Mouse (Mus musculus) kidney, adult 2 months (tissue): Measurements from ENCODE around the gene Ksr1. TPM values are rescaled to one million over a fixed set of nuclear protein-coding genes. Genes with fewer than 3 reads are reported as not detected.

Experiments
- DNase-seq: peaks from one replicate; pipeline ENCODE4 v3.0.0; 2021
- H3K27ac ChIP-seq: fragments of 200-500 bp; 2 replicates; pipeline ENCODE4 v1.5.1; 2012; ENCODE audit warnings: low read depth, low read length, control low read depth, inconsistent platforms; ENCODE audit not compliant: insufficient read depth
- H3K27me3 ChIP-seq: fragments of 200-500 bp; replicated peaks from 2 replicates; pipeline ENCODE4 v1.6.1; 2012; ENCODE audit warnings: mild to moderate bottlenecking, moderate library complexity, low read length, inconsistent platforms; ENCODE audit not compliant: control insufficient read depth, insufficient read depth
- H3K36me3 ChIP-seq: fragments of 200-500 bp; 2 replicates; pipeline ENCODE4 v1.6.1; 2012; ENCODE audit warnings: mild to moderate bottlenecking, moderate library complexity, low read length, inconsistent platforms; ENCODE audit not compliant: control insufficient read depth, insufficient read depth
- H3K4me1 ChIP-seq: fragments of 200-500 bp; 2 replicates; pipeline ENCODE4 v1.6.1; 2011; ENCODE audit warnings: low read length; ENCODE audit not compliant: control insufficient read depth, insufficient read depth
- H3K4me3 ChIP-seq: fragments of 200-500 bp; 2 replicates; pipeline ENCODE4 v1.5.1; 2011; ENCODE audit warnings: mild to moderate bottlenecking, low read depth, low read length, control low read depth; ENCODE audit not compliant: insufficient read depth
- CTCF ChIP-seq: fragments of 200-500 bp; conservative IDR thresholded peaks from 2 replicates; pipeline ENCODE4 v1.5.1; 2011; ENCODE audit warnings: low read depth, mild to moderate bottlenecking, control low read depth, low read length, moderate library complexity, mixed read lengths; ENCODE audit not compliant: insufficient read depth, insufficient read length
- POLR2A ChIP-seq: fragments of 200-500 bp; IDR thresholded peaks from one replicate; pipeline ENCODE4 v1.6.1; 2011; ENCODE audit warnings: low read depth, low read length, control low read depth
- WGBS: fragments of 180-500 bp; shearing (Covaris S2); methylation state at CpG from one replicate; pipeline ENCODE4 v1.1.7; 2018; 5-methylcytosine and 5-hydroxymethylcytosine counted together
- polyA plus RNA-seq: library from polyadenylated mRNA; depleted of rRNA; stranded (reverse); fragments of >200 nt; gene quantifications from 2 replicates; pipeline ENCODE4 v1.2.3, GENCODE M21; 2012

Gene Ksr1
- polyA plus RNA-seq, 1 experiment = 9.8 TPM

GRCm38 (mm10) chr11:79093986-79094695 lies 52.1 kb downstream of the Ksr1 start:
- 77% methylated on average over 10 of the region's 10 CpGs for WGBS
- Histone ChIP-seq H3K4me1 (0 out of 2 replicates have a peak, but pooled peaks cover 2% of the 10 kb centered on the region), H3K36me3 (no peaks in the 10 kb centered on the region), H3K27me3 (no peaks in the 10 kb centered on the region), H3K27ac (peak overlapping the region; percentile 47), H3K4me3 (no peak overlapping the region)
- TF ChIP-seq CTCF (no peak), POLR2A (no peak)
- DNase-seq = no peak

GRCm38 (mm10) chr11:79093386-79093906 lies 52.8 kb downstream of the Ksr1 start:
- WGBS = 74% methylated on average over 15 of the region's 15 CpGs
- Histone ChIP-seq H3K4me3 (no peak overlapping the region), H3K27me3 (no peaks in the 10 kb centered on the region), H3K27ac (no peak overlapping the region), H3K36me3 (no peaks in the 10 kb centered on the region), H3K4me1 (peaks cover 3% of the 10 kb centered on the region; the same call in 1 of the 2 replicates)
- no peak for TF ChIP-seq POLR2A
- TF ChIP-seq CTCF = no peak
- DNase-seq = no peak

DNA sequence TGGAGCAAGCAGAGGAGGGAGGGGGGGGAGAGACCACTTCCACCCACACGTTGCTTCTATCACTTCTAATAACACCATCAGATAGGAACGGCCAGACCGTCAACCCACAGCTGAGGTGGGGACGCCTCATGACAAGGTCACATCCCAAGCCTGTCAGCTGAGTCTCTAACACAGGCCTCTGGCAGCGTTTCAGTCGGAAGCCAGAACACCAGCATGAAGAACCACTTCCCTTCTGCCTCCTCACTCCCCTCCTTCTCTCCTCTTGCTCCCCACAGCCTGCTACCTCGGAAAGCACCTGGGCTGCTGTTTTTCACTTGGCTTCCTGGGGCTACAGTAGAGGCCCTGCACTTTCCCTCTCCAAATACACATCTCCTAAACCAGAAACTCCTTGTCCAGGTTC lies 53.4 kb downstream of the Ksr1 start:
- H3K4me3 ChIP-seq = no peak overlapping the region
- no peaks in the 10 kb centered on the region for H3K27me3 ChIP-seq
- H3K36me3 ChIP-seq = no peaks in the 10 kb centered on the region
- 57% methylated on average over 7 of the region's 7 CpGs for WGBS
- no peak overlapping the region for H3K27ac ChIP-seq
- no peak for DNase-seq
- H3K4me1 ChIP-seq = peaks cover 9% of the 10 kb centered on the region; the same call in 1 of the 2 replicates
- TF ChIP-seq CTCF (no peak), POLR2A (no peak)

- H3K36me3 ChIP-seq = no peaks in the 10 kb centered on the region
- no peak for TF ChIP-seq CTCF
- no peak for TF ChIP-seq POLR2A
- H3K27me3 ChIP-seq = no peaks in the 10 kb centered on the region
- H3K4me3 ChIP-seq = no peak overlapping the region
- H3K27ac ChIP-seq = no peak overlapping the region
- no peak for DNase-seq
- peaks cover 10% of the 10 kb centered on the region; the same call in 1 of the 2 replicates for H3K4me1 ChIP-seq
- WGBS = 90% methylated on average over 6 of the region's 6 CpGs
Measured at GRCm38 (mm10) chr11:79092245-79092644, 54.0 kb downstream of the Ksr1 start.

DNA sequence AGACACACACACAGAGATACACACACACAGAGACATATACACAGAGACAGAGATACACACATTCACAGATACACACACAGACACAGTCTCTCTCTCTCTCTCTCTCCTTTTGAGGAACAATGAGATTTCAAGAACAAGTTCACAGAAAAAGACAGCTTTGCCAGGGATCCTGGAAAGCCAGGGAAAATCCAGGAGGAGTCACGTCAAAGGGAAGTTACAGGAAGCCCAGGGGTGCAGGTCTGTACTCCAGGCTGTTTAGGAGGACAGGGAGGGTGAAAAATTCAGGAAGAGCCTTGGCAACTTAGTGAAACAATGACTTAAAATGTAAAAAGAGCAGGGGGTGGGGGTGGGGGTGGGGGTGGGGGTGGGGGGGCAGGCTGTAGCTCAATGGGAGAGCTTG lies 56.5 kb downstream of the Ksr1 start:
- H3K4me3 ChIP-seq = no peak overlapping the region
- WGBS = 63% methylated on average over 1 of the region's 1 CpGs
- DNase-seq = peak; percentile 36
- H3K36me3 ChIP-seq = no peaks in the 10 kb centered on the region
- no peaks in the 10 kb centered on the region for H3K27me3 ChIP-seq
- H3K27ac ChIP-seq = 0 out of 2 replicates have a peak overlapping the region, but pooled peaks have one; percentile 24
- peaks cover 10% of the 10 kb centered on the region; the same call in 1 of the 2 replicates for H3K4me1 ChIP-seq
- TF ChIP-seq POLR2A (no peak), CTCF (no peak)

- 69% methylated on average over 5 of the region's 5 CpGs for WGBS
- no peak for TF ChIP-seq CTCF
- TF ChIP-seq POLR2A = no peak
- H3K27me3 ChIP-seq = no peaks in the 10 kb centered on the region
- no peak for DNase-seq
- no peak overlapping the region for H3K4me3 ChIP-seq
- 0 out of 2 replicates have a peak overlapping the region, but pooled peaks have one; percentile 24 for H3K27ac ChIP-seq
- H3K4me1 ChIP-seq = peaks cover 10% of the 10 kb centered on the region; the same call in 1 of the 2 replicates
- no peaks in the 10 kb centered on the region for H3K36me3 ChIP-seq
Measured at GRCm38 (mm10) chr11:79089027-79089426, 57.2 kb downstream of the Ksr1 start.

DNA sequence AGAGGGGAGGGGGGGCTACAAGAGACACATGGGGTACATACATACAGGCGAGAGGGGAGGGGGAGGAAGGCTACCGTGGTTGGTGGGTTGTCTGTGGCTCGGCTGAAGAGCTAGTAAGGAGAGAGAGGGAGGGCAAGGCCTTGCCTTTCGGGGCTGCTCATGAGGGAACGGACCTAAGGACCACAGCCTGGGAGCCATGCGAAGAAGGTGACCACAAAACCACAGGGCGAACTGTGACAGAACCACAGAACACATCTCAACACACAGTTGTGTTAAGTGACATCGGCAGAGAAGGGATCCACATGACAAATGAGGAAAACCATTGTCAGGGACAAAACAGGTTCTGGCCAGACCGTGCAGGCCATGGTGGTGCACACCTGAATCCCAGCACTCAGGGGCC lies 57.9 kb downstream of the Ksr1 start:
- H3K27ac ChIP-seq = peak overlapping the region; percentile 32; the same call in 1 of the 2 replicates
- H3K27me3 ChIP-seq = no peaks in the 10 kb centered on the region
- 82% methylated on average over 9 of the region's 9 CpGs for WGBS
- no peak overlapping the region for H3K4me3 ChIP-seq
- TF ChIP-seq CTCF (no peak), POLR2A (no peak)
- H3K4me1 ChIP-seq = peaks cover 11% of the 10 kb centered on the region
- H3K36me3 ChIP-seq = no peaks in the 10 kb centered on the region
- no peak for DNase-seq
